Mouse (Mus musculus) myocyte (in vitro differentiated cells): ENCODE measurements at regions not wholly inside any gene's neighbourhood (a gene's known extent, or its start where the extent isn't known, plus 50 kb on each side); places are given as distances from the start of the nearest gene placed in this dataset.

Source experiments
- E2F4 ChIP-seq: IDR thresholded peaks from one replicate; pipeline ENCODE4 v1.6.1; 2011; ENCODE audit warnings: mild to moderate bottlenecking, control low read depth, moderate library complexity; ENCODE audit not compliant: insufficient read depth
- MAX ChIP-seq: IDR thresholded peaks from one replicate; pipeline ENCODE4 v1.6.1; 2011; ENCODE audit warnings: low read depth, mild to moderate bottlenecking, control low read depth
- MYOD1 ChIP-seq, 3 experiments: IDR thresholded peaks; one replicate each; pipeline ENCODE4 v1.6.1; 2011; ENCODE audit warnings: control low read depth in 2 of 3, low read depth in 2 of 3, mild to moderate bottlenecking in 2 of 3, moderate library complexity in 1 of 3; ENCODE audit not compliant: insufficient read length in 2 of 3, control insufficient read depth in 1 of 3
- MYOG ChIP-seq, 3 experiments: IDR thresholded peaks; one replicate each; pipeline ENCODE4 v1.6.1; 2011; ENCODE audit warnings: control low read depth in 2 of 3, low read depth in 2 of 3, mild to moderate bottlenecking in 2 of 3; ENCODE audit not compliant: insufficient read length in 2 of 3, control insufficient read depth in 1 of 3, insufficient read depth in 1 of 3
- POLR2A ChIP-seq: IDR thresholded peaks from one replicate; pipeline ENCODE4 v1.6.1; 2011; ENCODE audit warnings: low read depth, mild to moderate bottlenecking, control low read depth, moderate library complexity; ENCODE audit not compliant: insufficient read length
- TCF12 ChIP-seq: IDR thresholded peaks from one replicate; pipeline ENCODE4 v1.6.1; 2011; ENCODE audit warnings: mild to moderate bottlenecking, control low read depth; ENCODE audit not compliant: poor library complexity, insufficient read depth, severe bottlenecking

GRCm38 (mm10) chr15:24876157-24876731 lies 537.3 kb downstream of the Basp1 start:
- TF ChIP-seq MYOD1 (IDR thresholded peaks at IDR 0.05; ENCODE audit: control insufficient read depth in 1 of 3, insufficient read length in 2 of 3, low read depth in 2 of 3), result no peak
- no peak for TF ChIP-seq POLR2A
- no peak for TF ChIP-seq MYOG (IDR thresholded peaks at IDR 0.05; ENCODE audit: control insufficient read depth in 1 of 3, insufficient read depth in 1 of 3, insufficient read length in 2 of 3, low read depth in 2 of 3)
- no peak for TF ChIP-seq TCF12
- TF ChIP-seq E2F4, result no peak
- TF ChIP-seq MAX, result no peak
